Mouse (Mus musculus): Measurements from ENCODE around the gene Il23r.

DNA sequence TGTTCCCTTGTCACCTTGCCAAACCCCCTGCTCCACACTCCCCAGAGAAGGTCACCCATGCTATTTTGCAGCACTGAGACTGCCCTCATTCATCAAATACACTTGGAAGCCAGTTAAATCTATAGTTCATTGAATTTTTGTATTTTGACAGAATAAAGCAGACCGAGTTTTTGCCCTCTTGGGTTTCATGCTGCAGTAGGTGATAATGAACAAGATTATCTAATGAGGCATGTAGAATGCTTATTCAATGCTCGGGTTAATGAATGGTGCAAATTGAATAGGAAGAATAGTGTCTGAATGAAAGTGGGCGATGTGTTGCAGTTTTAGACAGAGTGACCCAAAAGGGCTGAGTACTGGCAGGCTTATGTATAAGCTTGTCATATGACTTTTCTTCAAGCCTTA lies 86.4 kb downstream of the Il23r start:
- TF ChIP-seq CTCF (IDR thresholded peaks at IDR 0.05; ENCODE audit: low read depth, low read length) (no peak), POLR2AphosphoS5 (IDR thresholded peaks at IDR 0.05; ENCODE audit: insufficient replicate concordance, low read depth, low read length) (no peak), TAL1 (conservative IDR thresholded peaks at IDR 0.05; ENCODE audit: low read depth, low read length) (no peak), GATA1 (IDR thresholded peaks at IDR 0.05; ENCODE audit: borderline replicate concordance, low read length) (no peak)

Data from G1E (cell line).